Mouse (Mus musculus): ENCODE results near the gene Padi4.
A peak's percentile ranks its signal among the peaks of the same experiment; 100 is the strongest.

Padi4 gene

DNA sequence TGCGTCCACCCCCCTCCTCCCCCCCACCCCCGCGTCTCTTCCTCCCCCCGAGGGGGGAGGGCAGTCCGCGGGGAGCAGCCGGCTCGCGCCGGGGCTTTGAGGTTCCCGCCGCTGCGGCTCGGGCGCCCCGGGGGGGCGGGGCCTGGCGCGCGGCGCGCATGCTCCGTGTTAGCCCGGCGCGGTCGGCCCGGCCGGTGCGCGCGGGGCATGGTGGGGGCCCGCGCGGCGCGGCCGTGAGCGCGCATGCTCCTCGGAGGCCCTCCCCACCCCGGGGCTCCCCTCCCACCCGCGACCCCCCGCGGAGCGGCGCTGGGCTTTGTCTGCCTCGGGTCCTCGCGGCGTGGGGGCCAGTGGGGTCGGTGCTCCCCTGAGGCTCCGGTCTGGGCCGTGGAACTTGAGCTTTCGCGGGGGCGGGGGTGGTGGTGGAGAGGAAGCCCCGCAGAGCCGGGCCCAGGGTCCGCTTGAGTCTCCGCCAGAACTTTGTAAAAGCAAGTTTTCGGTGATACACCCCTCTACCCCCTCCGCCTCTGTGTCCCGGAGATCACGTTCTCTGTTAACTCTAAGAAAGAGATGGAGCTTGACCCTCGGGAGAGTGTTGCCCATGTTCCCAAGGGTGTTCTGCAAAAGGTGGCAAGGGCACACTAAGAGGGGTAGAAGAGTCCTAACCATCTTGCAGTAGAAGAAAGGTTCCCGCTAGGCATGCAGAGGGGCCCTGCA is 71.3 kb downstream of the Padi4 start:
- DNase-seq (ENCODE audit: low spot score in 2 of 2) = peak; percentile 71 to 72

GRCm38 (mm10) chr4:140701716-140702561 is 72.1 kb downstream of the Padi4 start:
- DNase-seq (ENCODE audit: low spot score in 2 of 2) = no peak

GRCm38 (mm10) chr4:140701049-140701715 is 72.9 kb downstream of the Padi4 start:
- peak; percentile 76 to 81 for DNase-seq (ENCODE audit: low spot score in 2 of 2)

GRCm38 (mm10) chr4:140700269-140701018 is 73.6 kb downstream of the Padi4 start, which contains the start of gene Rcc2:
TSS of gene Rcc2 (plus strand) at chr4:140700541.
- DNase-seq (ENCODE audit: low spot score in 2 of 2) = no peak

DNA sequence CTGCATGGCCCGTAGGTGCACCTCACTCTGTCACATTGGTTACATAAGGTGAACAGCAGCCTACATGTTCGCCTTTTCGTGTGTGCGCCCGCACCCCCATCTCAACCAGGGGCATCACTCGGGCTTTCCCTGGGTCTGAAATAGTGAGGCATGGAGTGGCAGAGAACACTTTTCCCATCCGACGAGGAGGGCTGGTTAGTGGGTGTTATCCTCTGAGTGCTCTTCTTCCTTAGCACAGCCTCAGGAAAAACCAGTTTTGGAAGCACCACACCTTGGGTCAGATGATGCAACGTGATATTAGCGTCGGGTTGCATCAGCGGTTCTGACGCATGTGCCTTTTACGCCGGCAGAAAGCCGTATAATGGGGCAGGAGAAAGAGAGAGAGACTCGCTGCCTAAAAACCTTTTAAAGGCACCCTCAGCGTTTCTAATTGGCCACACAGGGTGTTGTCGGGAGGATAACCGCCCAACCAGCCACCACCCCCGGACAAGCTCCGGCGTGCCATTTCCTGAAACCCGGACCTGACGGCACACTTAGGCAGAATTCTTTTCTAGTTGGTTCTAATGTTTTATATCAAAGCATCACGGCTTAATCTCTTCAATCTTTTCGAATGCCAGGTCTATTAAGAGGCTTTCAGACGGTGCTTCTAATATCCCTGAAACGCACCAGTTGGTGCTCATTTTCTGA is 74.5 kb downstream of the Padi4 start:
- DNase-seq (ENCODE audit: low spot score in 2 of 2) = peak; percentile 64 to 81

Data from frontal cortex, postnatal 36 days (tissue).